Mouse (Mus musculus) kidney, postnatal 10 days (tissue): ENCODE data around the gene Acot12.

ENCODE experiments used
- DNase-seq: peaks from one replicate; pipeline ENCODE4 v3.0.0; 2021; ENCODE audit warnings: mixed read lengths

Gene Acot12

GRCm38 (mm10) chr13:91827876-91828275 lies 86.6 kb downstream of the Acot12 start:
- no peak for DNase-seq
